Mouse (Mus musculus): ENCODE data around the gene Msx3. TPM values are rescaled to one million over a fixed set of nuclear protein-coding genes. Genes with fewer than 3 reads are reported as not detected.

The Msx3 gene
- total RNA-seq (2023), result not detected

GRCm38 (mm10) chr7:140048361-140049114 is at the start of gene Msx3:
Gene Msx3, minus strand, starts transcription at chr7:140049089.

GRCm38 (mm10) chr7:140092924-140093528 is 44.1 kb upstream of the Msx3 start, which contains the start of gene Prap1:
Gene Prap1, plus strand, starts transcription at chr7:140093395.

GRCm38 (mm10) chr7:140082242-140082678 is 33.4 kb upstream of the Msx3 start, which contains the start of gene Caly:
Gene Caly, minus strand, starts transcription at chr7:140082548.

GRCm38 (mm10) chr7:140036281-140037170 is 12.4 kb downstream of the Msx3 start, which contains the start of the genes Zfp511 and Tubgcp2:
Gene Zfp511, plus strand, starts transcription at chr7:140036391.
Gene Tubgcp2, minus strand, starts transcription at chr7:140036669.

Other genes with a start within 250 kb of the Msx3 start
- not detected for gene Adgra1, start 214.9 kb downstream of the Msx3 start, total RNA-seq (2023)
- gene Kndc1, start 154.4 kb downstream of the Msx3 start, total RNA-seq (2023), result not detected
- gene Utf1, start 105.3 kb downstream of the Msx3 start, total RNA-seq (2023), result under 1 TPM in 1 of 2 experiments, not detected in 1; 0.61 TPM
- gene 6430531B16Rik, start 70.3 kb downstream of the Msx3 start, total RNA-seq (2023), result not detected
- gene Adam8, start 56.5 kb downstream of the Msx3 start, total RNA-seq (2023), result 1 to 10 TPM; 3.4 to 3.8 TPM
- gene Zfp511, start 12.7 kb downstream of the Msx3 start, total RNA-seq (2023), result 10 to 100 TPM; 41.0 to 41.5 TPM
- 10 to 100 TPM; 32.2 to 36.2 TPM for gene Tubgcp2, start 12.4 kb downstream of the Msx3 start, total RNA-seq (2023)
- gene Caly, start 33.5 kb upstream of the Msx3 start, total RNA-seq (2023), result not detected
- gene Prap1, start 44.3 kb upstream of the Msx3 start, total RNA-seq (2023), result not detected
- gene Fuom, start 53.4 kb upstream of the Msx3 start, total RNA-seq (2023), result 1 to 10 TPM; 3.3 to 3.9 TPM
- gene Paox, start 66.7 kb upstream of the Msx3 start, total RNA-seq (2023), result 1 to 10 TPM; 2.7 to 3.7 TPM
- 10 to 100 TPM; 26.3 to 29.7 TPM for gene Echs1, start 67.4 kb upstream of the Msx3 start, total RNA-seq (2023)
- 10 to 100 TPM; 12.5 to 23.6 TPM for gene Mtg1, start 88.5 kb upstream of the Msx3 start, total RNA-seq (2023)
- gene Sprn, start 105.8 kb upstream of the Msx3 start, total RNA-seq (2023), result not detected
- not detected for gene Olfr522, start 115.7 kb upstream of the Msx3 start, total RNA-seq (2023)
- gene Olfr523, start 124.1 kb upstream of the Msx3 start, total RNA-seq (2023), result not detected
- not detected for gene Olfr524, start 156.9 kb upstream of the Msx3 start, total RNA-seq (2023)
- gene Cd163l1, start 169.2 kb upstream of the Msx3 start, total RNA-seq (2023), result not detected
- not detected for gene 5830411N06Rik, start 198.2 kb upstream of the Msx3 start, total RNA-seq (2023)